Mouse (Mus musculus): Measurements from ENCODE around the gene Gm20696.

Gene Gm20696

DNA sequence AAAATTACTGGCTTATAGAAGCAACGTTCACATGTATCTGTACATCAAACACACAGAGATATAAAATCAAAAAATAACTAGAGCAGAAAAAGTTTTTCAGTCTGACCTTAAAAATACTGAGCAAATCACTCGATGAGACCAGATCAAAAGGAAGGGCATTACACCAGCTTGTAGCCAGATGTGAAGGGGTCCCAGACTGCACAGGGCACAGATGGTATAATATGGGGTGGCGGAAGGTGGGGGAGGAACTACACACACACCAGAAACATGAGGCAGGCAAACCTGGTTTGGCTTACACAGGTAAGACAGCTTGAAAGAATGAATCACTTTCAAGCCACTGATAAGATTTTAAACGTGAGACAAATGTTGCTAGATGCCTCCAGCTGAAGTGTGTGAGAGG, 45.4 kb downstream of the Gm20696 start:
- no peak for DNase-seq

DNA sequence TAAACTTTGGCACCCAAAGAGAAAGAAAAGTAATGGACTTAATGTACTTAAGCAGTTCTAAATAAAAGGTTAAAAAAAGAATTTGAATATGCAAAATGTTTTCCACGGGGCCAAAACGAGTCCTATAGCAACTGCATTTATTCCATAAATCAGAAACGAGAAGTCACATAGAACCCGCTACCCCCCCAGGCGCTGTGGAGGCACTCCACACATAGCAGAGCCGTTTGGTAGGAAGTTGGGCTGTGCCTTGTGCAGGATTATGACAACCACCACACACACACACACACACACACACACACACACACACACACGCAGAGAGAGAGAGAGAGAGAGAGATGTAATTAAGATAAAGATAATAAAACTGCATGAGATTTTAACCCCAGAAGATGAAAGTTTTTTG, 46.1 kb downstream of the Gm20696 start:
- no peak for DNase-seq

DNA sequence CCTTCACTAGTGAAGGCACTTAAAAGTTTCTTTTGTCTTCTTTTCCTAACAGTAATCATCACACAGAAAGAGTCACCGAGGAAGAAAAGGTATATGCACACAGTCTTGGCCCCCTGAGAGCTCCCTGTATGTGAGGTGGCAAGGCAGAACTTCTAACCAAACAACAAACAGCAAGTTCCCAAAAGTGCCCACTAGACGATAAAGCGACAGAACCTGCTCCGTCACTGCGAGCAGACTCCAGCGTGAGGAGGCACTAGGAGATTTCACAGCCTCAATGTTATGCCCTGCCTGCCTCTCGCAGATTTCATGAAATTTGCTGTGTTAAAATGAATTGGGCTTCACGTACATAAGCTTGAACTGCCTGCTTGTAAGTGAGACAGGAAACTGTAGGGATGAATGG, 46.6 kb downstream of the Gm20696 start:
- no peak for DNase-seq

DNA sequence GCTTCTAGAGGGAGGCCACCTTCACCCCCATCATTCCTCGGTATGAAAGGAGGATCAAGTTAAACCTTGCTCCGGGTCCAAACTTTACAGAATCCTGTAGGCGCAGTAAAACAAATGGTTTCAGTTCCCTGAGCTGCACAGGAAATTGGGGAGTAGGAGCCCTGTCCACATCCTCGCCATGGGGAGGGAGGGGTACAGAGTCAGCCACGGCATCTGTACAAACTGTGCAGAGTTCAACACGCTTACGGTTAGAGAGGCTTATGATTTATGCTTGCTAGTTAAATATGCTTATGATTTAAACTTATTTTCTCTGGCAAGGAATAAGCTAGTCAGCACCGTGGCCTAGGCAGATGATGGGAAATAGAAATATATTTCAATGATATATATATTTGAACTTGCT, 47.1 kb downstream of the Gm20696 start:
- peak; percentile 23 for DNase-seq

DNA sequence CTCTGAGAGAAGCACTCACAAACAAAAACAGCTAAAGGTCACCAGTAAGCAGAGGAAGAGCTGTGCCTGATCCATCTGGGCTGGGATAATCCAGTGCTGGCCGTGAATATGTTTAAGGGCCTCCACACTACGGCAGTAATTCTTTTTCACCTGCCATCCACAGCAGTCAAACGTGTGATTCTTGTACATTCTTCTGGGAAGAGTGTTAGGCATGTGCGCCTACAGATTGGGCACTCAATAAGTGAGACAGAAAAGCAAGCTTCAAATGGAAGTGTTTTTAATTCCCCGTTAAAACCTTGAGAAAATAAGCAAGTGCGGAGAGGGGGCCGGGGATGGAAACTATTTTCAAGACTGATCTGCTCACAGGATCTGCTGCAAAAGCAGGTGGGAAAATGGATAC, 48.7 kb downstream of the Gm20696 start:
- no peak for DNase-seq

DNA sequence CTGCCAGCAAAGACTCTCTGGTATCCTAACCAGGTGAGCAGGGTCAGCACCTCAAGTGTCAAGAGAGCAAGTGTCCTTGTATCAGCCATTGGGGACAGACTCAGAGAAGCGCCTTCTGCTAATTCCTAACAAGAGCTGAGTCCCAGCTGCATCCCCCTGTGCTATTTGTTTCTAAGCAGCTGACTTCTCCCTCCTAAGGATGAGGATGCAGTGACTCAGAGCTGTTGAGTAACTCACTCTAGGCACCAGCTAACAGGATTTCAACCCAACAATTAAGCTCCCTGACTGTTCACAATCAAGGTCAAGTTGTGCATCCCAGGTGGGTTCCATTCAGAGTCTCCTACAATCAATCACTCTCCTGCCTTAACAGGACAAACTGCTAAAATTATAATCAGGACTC, 49.2 kb downstream of the Gm20696 start:
- no peak for DNase-seq

DNA sequence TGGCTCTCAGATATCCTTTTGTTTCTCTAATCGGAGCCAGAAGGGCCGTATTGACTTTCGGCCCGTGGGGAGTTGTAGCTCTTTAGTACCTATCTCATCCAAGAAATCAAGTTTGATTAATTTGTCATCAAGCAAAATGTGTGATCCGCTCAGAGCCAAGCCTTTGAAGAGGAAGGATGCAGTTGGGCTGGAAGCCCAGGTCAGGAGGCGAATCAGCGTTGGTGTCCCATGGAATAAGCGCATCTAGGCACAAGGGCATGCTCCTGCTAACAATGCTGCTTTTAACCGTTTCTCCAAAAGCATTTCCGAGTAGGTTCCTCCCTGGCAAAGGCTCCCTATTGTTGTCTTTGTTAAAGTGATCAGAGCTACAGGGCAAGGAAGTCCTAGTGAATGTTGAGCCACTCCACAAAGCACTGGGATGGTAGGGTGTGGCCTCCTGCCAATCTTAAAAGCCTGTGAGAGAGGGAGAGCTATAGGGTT, 51.3 kb downstream of the Gm20696 start:
- DNase-seq = no peak

DNA sequence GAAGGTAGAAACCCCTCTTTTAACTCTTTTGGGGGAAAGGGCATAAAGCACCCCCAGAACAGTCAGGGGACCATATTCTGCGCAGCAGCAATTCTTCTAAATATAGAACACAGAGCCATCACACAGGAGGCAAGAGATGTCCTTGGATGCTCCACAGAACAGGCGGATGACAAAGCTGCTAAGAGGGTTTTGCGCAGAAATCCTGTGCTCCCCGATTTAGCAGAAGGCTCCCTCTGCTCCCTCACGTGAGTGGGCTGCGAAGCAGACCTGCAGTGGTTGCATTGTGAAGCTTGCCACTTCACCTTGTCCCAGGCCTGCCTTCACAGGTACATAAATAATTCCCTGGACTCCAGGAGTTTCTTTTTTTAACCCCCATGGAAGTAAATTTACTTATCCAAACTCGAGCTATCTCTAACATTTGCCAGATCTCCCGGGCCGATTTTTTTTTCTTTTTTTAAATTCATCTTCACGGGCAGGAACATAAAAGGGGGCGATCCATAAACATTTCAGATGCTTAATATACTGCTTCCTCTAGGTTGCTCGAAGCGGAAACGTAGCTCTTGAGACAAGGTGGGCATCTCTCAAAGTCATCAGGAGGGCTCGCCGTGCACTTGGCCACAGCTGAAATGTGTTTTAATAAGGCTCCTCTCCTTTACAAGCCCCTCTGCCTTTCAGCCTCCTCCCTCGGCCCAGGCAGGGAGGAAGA, 51.9 kb downstream of the Gm20696 start:
- DNase-seq = no peak

DNA sequence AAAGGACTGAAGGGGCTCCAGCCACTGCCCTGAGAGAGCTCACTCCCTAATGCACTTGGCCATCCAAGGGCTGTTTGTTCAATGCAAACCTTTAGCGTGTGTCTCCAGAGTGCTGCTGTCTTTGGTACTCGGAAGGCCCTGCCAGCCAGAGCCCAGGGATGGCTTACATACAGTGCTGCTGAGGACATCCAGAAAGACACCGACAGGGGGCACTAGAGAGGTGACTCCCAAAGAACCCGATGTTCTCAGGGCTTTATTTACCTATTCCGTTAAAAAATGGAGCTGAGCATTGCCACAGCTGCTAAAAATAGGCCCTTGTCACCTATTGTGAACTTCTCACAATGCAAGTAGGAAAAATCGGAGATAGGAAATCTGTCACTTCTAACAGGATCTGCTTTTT, 54.7 kb downstream of the Gm20696 start:
- no peak for DNase-seq

DNA sequence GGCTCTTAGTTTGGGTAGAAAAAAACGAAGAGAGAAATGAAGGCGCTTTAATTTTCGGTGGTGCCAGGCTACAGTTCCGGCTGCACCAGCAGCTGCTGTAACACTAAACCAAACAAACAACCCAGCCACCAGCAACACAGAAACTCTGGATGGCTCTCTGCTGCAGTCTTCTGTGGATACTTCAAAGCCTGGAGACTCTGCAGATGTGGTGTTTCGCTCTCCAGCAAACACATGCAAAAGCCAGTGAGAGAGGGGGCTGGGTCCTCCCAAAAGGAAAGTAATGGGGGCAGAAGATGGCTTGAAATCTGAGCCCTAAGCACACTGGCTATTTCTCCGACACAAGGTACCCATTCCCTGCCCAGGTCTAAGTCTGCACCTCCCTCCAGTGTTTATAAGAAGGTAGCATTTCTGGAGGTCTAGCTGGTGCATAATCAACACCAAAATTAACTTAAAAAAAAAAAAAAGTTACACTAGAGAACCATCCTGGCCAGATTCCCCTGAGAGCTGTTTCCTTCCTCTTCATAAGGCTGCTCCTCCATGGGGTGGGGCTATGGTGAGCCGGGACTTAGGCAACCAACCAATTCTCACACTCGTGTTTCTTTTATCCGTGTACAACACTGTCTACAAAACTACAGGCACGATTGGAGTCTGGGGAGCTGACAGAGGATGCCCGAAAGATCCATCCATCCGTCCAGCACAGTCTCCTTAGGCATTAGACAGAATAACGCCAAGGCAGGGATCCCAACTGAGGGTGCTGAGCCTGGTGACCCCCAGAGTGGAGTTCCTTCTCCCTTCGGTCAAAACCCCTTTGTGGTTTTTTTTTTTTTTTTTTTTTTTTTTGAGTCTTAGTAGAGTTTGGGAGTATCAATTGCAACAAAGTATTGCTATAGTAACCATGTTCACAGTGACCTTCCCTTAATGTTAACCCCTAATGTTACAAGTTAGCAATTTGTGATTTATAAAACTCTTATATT, 55.9 kb downstream of the Gm20696 start:
- DNase-seq = no peak

DNA sequence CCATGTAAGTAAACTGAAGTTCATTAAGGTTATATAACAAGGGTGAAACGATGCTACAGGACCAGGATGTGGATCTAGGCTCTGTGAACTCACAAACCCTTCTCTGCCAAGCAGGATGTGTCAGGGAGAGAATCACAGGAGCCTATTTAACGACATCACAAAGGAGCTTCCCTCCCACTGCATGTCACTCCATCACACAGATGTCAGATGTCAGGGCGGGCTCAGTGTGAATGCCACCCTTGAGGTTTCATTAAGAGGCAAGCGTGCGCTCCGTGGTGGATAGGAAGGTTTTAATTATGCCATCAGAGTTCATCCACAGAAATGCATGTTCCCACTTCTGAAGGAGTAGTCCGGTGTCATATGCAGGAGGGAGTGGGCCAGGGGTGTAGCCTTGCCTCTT, 60.5 kb downstream of the Gm20696 start:
- no peak for DNase-seq

DNA sequence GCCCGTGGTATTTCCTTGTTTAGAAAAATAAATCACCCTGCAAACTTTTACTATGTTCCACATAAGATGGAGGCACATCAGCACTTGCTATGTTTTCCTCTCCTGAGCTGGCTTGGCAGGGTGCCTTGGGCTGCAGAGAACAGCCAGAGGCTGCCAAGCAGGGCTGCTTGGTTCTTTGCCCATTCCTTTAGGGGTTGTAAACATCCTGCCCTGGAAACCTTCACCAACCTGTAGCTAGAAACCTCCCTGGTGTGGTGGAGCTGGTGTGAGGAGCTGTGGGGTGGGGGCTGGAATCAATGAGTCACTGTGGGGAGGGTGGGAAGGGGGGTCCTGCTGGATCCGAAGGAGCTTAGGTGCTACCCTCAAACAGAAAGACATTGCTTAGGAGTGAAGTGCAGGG, 61.8 kb downstream of the Gm20696 start:
- DNase-seq = no peak

DNA sequence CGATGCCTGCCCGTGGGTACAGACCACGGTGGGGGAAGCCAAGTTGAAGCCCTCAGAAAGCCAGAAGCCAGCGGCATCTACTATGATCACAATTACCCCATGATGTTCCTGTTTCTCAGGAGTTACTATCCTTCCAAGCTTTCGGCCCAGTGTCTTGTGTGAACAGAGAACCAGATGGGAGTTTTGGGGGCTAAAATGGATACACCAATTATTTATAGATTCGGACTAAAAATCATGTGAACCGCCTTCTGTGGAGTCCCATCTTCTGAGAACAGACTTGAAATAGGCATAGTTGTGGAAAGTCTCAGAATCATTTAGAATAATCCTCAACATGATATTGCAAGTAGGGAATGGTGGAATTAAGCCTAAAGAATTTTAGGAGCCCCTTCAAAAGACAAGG, 64.2 kb downstream of the Gm20696 start:
- DNase-seq = no peak

DNA sequence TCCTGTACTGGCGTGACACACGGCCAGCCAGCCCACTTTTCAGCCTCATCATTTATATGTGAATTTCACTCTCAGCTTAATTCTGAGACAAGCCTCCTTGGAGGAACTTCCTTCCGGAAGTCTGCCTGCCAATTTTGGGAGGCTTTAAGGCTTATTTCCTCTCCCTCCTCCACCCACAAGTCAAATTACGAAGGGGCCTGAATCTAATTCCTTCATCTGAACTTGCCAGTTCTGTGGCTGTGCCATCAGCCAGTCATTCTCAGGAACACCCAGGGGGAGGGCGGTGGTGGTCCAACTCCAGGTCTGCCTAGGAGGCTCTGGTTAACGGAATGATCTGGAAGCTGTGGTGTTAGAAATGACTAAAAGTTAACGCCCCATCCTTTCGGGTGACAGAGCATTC, 65.7 kb downstream of the Gm20696 start:
- no peak for DNase-seq

DNA sequence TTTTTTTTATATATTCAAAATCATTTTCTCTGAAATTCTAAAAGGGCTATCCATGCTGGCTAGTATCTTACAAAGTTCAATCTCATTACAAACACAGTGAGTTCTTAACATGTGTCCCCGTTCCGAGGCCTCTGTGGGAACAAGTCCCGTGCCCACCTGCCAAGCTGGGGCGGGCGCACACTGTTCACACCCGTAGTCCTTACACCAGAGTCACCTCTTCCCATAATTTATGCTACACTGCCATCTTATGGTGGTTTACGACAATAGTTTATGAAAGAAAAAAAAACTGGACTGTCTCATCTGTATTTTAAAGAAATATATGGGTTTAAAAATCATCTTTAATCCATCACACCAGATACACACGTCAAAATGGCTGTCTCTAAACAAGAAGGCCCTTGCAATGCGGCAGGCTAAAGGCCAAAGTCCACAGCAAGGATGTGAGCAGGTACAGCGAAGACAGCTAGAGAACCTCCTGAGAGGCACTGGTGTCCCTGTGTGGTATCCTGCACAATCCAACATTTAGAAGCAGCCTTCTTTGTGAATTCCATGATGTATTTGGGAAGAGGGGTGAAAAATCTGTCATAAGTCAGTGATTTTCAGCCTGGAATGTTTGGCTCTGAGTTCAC, 66.3 kb downstream of the Gm20696 start:
- DNase-seq = no peak

DNA sequence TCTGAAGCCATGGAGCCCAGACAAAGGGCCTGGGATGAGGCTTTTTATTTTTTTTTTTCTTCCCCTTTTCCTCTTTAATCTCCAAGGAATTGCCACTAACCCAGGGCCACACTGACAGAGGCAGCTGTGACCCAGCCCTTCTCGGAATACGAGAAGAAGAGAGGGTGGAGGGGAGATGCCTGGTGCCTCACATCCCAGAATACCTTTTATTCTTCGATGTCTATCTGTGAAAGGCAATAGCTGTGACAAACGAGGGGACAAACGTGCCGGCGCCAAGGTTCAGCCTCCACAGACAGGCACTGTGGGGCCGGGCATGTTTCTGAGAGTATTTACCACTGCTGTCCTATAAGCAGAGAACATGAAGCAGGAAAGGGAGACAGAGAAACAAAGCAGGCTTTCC, 66.9 kb downstream of the Gm20696 start:
- DNase-seq = no peak

DNA sequence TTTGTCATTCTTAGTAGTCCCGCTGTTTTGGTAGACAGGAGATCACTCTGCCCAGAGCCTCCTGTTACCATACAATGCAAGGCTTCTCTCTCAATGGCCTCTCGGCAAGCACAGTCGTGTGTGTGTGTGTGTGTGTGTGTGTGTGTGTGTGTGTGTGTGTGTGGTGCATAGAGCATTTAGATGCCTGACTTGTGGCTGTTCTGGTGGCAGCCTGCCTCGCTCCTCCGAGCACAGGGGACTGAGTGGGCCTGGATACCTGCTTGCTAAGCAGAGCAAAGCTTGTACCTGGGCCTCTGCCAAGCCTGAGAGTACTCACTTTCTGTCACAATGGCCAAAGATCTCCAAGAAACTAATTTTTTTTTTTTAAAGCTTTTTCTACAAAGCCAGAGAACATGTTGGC, 67.4 kb downstream of the Gm20696 start:
- no peak for DNase-seq

DNA sequence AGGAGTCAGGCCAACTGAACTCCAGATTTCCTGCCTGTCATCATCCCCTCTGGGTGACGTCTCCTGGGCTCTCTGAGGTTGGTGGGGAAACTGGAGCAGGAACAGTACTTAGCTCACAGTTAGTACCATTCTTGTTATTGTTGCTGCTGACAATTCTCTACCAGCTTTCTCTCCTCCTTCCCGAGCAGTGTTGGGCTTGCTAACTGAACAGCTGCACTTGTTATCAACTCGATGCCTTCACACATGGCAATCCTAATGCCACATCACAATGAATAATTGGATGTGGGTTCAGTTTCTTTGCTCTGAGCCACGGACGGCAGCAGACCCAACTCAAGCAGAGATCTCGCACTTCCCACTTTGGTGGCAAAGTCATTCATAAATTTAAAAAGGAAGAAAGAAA, 89.6 kb downstream of the Gm20696 start:
- no peak for DNase-seq

DNA sequence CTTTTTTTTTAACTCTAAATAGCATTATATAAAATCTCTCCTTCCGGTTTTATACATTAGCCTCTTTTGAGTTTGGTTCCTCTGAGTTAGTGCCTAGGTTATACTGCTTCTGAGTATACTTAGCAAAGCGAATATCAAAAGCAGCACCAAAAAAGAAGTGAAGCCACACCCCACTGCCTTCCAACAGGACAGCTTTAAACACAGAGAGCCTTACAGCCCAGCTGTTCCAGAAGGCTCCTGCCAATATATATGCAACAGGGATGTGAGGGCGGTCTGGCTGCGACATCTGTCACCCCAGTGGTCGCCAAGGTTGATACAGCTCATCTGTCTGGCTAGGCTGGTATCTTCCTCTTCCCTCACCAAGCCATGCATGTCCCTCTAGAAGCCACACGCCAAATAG, 91.0 kb downstream of the Gm20696 start:
- DNase-seq = no peak

DNA sequence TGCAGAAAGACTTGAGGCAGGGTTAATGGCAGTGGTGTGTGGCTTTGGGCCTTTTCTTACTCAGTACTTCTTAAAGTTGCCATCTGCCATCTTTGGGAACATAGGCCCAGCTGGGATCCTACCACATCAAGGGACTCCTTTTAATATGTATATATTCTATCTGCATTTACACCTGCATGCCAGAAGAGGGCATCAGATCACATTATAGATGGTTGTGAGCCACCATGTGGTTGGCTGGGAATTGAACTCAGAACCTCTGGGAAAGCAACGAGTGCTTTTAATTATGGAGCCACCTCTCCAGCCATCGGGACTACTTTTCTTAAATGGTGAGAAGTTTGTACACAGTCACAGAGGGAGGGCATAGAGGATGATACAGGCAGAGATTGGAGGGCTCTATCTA, 93.3 kb downstream of the Gm20696 start:
- DNase-seq = no peak

DNA sequence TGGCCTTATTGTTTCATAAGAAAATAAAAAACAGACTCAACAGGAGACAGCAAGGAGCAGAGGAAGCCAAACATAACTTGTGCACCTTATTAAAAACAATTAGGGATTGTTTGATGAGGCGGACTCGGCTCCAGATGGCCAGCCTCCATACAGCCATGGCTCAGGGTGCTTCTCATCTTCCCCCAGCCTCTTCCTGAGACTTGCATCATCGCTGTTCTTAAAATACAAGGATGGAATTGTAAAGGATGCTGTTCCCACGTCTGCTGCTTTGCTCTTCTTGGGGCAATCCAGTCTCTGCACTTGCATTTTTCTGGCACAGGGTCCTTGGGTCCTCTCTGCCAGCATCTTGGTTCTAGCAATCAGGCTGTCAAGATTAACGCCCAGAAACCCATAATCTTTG, 94.5 kb downstream of the Gm20696 start:
- no peak for DNase-seq

DNA sequence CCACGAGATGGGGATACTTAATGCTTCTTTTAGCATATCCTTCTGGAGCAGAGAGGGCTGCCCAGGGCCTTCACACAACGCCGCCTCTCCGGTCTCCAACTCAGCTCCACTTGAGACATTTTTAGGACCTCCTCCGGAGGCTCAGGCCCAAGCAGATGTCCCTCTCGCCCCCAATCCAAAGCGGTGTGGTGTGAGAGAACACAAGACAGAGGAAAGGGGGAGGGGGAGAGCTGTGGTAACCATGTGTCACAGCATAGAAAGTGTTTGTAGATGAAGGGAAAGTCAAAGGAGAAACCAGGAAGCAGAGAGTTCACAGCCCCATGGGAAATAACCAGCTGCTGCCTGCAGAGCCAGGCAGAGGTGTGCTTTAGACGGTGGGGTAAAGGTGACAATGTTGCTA, 99.7 kb downstream of the Gm20696 start:
- DNase-seq = no peak

DNA sequence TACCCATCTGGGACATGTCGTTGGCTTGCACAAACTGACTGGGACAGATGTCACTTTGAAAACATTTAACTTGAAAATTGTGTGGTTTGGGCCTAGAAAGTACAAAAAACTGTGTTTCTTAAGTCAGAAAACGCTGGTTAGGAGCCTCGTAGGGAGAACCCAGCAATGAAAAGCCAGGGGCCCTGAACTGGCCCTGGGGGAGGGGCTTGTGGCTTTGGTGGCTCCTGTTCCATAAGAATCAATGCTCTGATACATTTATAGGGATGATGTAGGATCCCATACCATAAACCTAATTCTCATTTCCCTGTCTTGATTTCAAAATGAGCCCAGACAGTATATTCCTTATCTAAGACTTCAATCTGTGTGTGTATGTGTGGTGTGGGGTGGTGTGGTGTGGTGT, 101.8 kb downstream of the Gm20696 start:
- no peak for DNase-seq

DNA sequence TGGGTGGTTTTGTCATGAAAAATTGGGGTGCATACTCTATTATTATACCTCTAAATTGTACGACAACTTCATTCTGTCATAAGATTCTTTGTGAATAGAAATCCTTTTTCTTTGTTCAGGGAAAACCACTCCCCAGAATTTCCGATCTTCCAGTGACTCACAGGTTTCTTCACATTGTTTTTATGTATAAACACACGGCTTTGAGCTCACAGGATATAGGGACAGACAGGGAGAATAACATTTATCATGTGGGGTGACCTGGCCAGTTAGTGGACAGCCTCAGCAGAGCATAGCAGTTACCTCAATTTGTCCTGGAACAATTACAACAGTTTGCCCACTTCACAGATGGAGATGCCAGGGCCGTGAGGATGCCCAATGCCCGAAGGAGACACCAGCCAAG, 109.6 kb downstream of the Gm20696 start:
- DNase-seq = no peak

All from liver (tissue).